Mouse (Mus musculus) limb, embryonic 10.5 days (tissue): ENCODE data around the gene Cxcl15. TPM values are rescaled to one million over a fixed set of nuclear protein-coding genes. Genes with fewer than 3 reads are reported as not detected.
A peak's percentile ranks its signal among the peaks of the same experiment; 100 is the strongest.

Experiments
- DNase-seq: peaks from one replicate; pipeline ENCODE4 v3.0.0-alpha.2; 2017; ENCODE audit warnings: low spot score
- H3K27ac ChIP-seq: fragments of 300-500 bp; sonication (generic); 2 replicates; pipeline ENCODE4 v1.5.1; 2016; ENCODE audit warnings: mild to moderate bottlenecking
- H3K27me3 ChIP-seq: fragments of 300-500 bp; sonication (generic); 2 replicates; pipeline ENCODE4 v1.6.1; 2016; ENCODE audit warnings: low read depth, mild to moderate bottlenecking; ENCODE audit not compliant: poor library complexity, severe bottlenecking
- H3K36me3 ChIP-seq: fragments of 300-500 bp; sonication (generic); 2 replicates; pipeline ENCODE4 v1.6.1; 2016; ENCODE audit warnings: mild to moderate bottlenecking, moderate library complexity
- H3K4me1 ChIP-seq: fragments of 300-500 bp; sonication (generic); 2 replicates; pipeline ENCODE4 v1.6.1; 2016
- H3K4me3 ChIP-seq: fragments of 300-500 bp; sonication (generic); 2 replicates; pipeline ENCODE4 v1.5.1; 2016; ENCODE audit warnings: mild to moderate bottlenecking, moderate library complexity
- H3K9me3 ChIP-seq: fragments of 300-500 bp; sonication (generic); replicated peaks from 2 replicates; pipeline ENCODE4 v1.6.1; 2016; ENCODE audit warnings: mild to moderate bottlenecking
- WGBS: fragments of 180-500 bp; shearing (Covaris S2); methylation state at CpG from one replicate; pipeline ENCODE4 v1.1.7; 2016; 5-methylcytosine and 5-hydroxymethylcytosine counted together
- polyA plus RNA-seq: library from polyadenylated mRNA; unstranded; fragments of >200 nt; fragmentation: Nextera tagmentation; extraction: Ambion mirVana; gene quantifications from 2 replicates; pipeline ENCODE4 v1.2.1, GENCODE M21; 2016

The Cxcl15 gene
- polyA plus RNA-seq: not detected in 2 replicates

DNA sequence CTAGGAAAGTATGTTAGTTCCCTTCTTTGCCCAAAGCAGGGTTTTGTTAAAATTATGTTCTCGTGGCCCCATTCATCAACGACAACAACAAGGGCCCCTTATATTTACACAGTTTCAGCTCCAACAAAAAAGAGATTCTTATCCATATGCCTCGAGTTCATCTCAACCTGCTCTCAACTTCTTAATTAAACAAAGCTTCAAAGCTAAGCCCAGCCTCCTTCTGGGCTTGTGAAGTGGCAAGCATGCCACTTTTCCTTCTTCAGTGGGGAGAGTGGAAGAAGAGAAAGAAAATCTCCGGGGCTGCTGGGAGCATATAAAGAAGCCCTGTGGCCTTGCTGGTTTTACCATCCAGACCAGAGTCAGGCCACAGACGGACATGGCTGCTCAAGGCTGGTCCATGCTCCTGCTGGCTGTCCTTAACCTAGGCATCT, at the start of gene Cxcl15:
Gene Cxcl15 (plus strand): TSS at position 340 of the 431 bp plus-strand sequence.
- Histone ChIP-seq H3K9me3 (no peaks in the 10 kb centered on the region), H3K27ac (no peak within 1 kb of the TSS), H3K4me3 (no peak within 1 kb of the TSS), H3K27me3 (no peaks in the 10 kb centered on the region), H3K36me3 (no peaks in the 10 kb centered on the region), H3K4me1 (peaks cover 15% of the 10 kb centered on the region)
- DNase-seq: no peak
- WGBS: 81% methylated on average over 5 of the region's 5 CpGs

DNA sequence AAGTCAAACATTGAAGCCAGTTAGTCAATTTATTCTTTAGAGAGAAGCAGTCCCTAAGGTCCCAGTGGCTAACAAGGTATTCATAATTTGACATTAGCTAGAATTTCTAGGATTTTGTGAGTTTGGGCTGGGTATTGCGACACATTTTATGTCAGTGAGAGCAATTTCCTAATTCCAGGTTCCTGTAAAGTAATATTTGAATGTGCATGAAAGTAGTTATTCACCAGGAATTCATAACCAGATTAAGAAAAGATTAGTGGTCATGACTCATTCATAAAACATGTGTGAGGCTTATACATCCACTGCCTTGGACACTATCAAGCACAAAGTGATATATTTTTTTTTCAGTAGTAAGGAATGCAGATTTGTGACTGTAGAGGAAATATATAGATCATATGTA, 40.4 kb upstream of the Cxcl15 start:
- no peak for DNase-seq
- Histone ChIP-seq H3K9me3 (no peaks in the 10 kb centered on the region), H3K4me1 (peaks cover 27% of the 10 kb centered on the region), H3K27ac (no peak overlapping the region), H3K4me3 (no peak overlapping the region), H3K36me3 (no peaks in the 10 kb centered on the region), H3K27me3 (peaks cover 11% of the 10 kb centered on the region)
- WGBS: 89% methylated on average over 1 of the region's 1 CpGs

DNA sequence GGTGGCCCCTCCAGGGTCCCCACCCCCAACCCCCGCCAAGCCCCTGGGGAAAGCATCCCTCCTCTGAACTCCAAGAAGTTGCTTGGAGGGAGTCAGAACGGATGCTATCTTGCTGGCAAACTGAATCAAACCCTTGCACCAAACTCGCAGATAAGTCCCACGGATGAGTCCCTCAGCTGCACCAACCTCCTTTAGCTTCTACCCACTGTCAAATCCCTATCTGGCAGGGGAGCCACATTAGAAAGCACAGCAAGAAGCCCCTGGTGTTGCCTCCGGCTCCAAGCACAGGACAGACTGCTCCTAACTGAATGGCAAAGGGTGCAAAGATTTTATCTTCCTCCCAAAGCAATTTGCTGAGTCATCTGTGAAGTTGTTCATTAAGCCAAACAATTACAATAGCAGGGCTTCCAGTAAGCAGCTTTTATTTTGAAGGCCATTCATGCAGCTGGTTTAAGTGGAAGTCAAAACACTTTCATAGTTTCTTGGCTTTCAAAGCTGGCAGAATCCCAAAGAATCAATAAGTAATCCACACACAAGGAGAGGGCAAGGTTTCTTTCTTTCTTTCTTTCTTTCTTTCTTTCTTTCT, 36.2 kb upstream of the Cxcl15 start:
- Histone ChIP-seq H3K36me3 (no peaks in the 10 kb centered on the region), H3K9me3 (no peaks in the 10 kb centered on the region), H3K4me1 (peaks cover 33% of the 10 kb centered on the region), H3K4me3 (no peak overlapping the region), H3K27me3 (peaks cover 35% of the 10 kb centered on the region), H3K27ac (no peak overlapping the region)
- DNase-seq: no peak
- 43% methylated on average over 5 of the region's 5 CpGs for WGBS

DNA sequence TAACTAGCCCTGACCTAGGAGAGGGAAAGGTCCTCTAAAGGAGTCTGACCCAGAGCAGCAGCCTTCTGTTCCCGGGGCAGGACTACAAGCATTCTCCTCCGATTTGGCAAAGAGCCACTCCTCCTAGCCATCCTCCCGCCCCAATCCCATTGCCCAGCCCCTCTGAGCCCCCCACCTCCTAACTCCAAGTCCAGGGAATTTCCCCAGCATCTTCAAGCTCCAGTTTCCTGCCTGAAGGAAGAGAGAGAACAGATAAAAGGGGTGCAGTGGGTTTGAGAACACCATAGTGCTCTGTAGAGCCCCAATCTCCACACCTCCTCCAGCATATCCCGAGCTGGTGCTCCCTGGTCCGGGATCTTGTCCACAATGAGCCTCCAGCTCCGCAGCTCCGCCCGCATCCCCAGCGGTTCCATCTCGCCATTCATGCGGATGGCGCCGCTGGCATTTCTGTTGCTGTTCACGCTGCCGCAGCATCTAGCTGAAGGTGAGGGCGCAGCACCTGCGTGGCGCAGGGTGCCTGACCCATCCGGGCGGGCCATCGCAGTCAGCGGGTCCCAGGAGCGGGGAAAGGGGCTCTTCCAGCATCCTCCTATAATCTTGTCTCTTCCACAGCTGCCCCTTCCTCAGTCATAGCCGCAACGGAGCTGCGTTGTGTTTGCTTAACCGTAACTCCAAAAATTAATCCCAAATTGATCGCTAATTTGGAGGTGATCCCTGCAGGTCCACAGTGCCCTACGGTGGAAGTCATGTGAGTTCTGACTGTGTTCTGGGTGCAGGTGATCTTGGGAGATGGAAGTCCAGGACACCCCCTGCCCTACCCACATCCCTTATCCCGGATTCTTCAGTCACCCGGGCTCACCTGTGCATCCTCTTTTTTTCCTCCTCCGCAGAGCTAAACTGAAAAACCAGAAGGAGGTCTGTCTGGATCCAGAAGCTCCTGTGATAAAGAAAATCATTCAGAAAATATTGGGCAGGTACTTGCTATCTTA, 35.0 kb upstream of the Cxcl15 start, which contains the start of gene Cxcl5:
Gene Cxcl5 (plus strand): TSS at position 284 of the 989 bp plus-strand sequence.
- peaks cover 33% of the 10 kb centered on the region for H3K4me1 ChIP-seq
- DNase-seq: peak; percentile 47
- peak within 1 kb of the TSS; percentile 51 for H3K4me3 ChIP-seq
- H3K9me3 ChIP-seq: no peaks in the 10 kb centered on the region
- 5% methylated on average over 32 of the region's 32 CpGs for WGBS
- H3K27ac ChIP-seq: peak within 1 kb of the TSS; percentile 30; the same call in 1 of the 2 replicates
- H3K27me3 ChIP-seq: peaks cover 35% of the 10 kb centered on the region
- H3K36me3 ChIP-seq: no peaks in the 10 kb centered on the region

DNA sequence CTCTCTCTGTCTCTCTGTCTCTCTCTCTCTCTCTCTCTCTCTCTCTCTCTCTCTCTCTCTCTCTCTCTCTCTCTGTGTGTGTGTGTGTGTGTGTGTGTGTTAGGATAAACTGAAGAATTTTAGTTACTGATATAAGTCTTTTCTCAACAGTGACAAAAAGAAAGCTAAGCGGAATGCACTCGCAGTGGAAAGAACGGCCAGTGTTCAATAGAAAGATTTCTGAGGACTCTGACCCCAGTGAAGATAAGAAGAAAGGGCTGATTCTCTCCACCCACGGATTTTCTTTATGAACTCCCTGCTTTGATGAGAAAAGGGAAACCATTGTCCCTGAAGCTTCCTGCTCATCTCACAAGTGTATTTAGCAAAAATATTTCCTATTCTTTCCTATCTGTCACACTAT, 34.0 kb upstream of the Cxcl15 start:
- no peaks in the 10 kb centered on the region for H3K9me3 ChIP-seq
- peaks cover 35% of the 10 kb centered on the region for H3K27me3 ChIP-seq
- H3K4me3 ChIP-seq: no peak overlapping the region
- no peak overlapping the region for H3K27ac ChIP-seq
- H3K4me1 ChIP-seq: peaks cover 33% of the 10 kb centered on the region
- no peaks in the 10 kb centered on the region for H3K36me3 ChIP-seq
- no peak for DNase-seq
- WGBS: 70% methylated on average over 4 of the region's 4 CpGs

DNA sequence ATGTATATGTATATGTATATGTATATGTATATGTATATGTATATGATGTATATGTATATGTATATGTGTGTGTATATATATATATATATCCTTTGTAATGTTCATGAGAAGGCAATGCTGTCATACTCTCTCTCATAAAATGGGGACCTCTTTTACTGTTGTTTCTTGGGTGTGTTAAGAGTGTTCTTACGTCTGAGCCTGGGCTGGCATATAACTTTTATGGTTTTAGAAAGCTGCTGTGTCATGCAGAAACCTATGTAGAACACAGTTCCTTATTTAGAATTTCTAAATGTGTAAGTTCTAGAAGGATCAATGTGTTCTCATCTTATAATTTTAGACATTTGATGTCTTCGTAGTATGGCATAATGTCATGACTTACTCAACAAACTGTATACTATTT, 33.5 kb upstream of the Cxcl15 start:
- no peaks in the 10 kb centered on the region for H3K36me3 ChIP-seq
- H3K4me1 ChIP-seq: peaks cover 34% of the 10 kb centered on the region
- peaks cover 35% of the 10 kb centered on the region for H3K27me3 ChIP-seq
- H3K4me3 ChIP-seq: no peak overlapping the region
- no peak for DNase-seq
- no peak overlapping the region for H3K27ac ChIP-seq
- no peaks in the 10 kb centered on the region for H3K9me3 ChIP-seq
- WGBS: 94% methylated on average over 2 of the region's 2 CpGs

DNA sequence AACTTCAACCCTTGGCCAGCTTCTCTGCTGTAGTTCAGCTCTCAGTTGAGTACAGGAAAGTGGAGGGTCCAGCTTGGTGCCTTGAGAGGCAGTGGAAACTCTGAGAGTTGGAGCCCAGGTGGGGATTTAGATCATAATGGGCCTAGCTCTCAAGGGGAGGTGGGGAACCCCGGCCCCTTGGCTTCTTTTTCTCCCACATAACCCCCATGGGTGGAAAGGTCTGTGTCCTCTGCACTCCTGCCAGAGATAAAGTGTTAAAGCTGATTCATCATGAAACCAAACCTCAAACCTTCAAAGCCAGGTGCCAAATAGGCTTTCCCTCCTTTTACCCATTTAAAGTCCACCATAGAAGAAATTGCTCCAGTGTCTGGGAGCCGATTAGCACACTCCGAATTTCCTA, 32.5 kb upstream of the Cxcl15 start:
- Histone ChIP-seq H3K27me3 (peaks cover 35% of the 10 kb centered on the region), H3K4me1 (peaks cover 28% of the 10 kb centered on the region)

DNA sequence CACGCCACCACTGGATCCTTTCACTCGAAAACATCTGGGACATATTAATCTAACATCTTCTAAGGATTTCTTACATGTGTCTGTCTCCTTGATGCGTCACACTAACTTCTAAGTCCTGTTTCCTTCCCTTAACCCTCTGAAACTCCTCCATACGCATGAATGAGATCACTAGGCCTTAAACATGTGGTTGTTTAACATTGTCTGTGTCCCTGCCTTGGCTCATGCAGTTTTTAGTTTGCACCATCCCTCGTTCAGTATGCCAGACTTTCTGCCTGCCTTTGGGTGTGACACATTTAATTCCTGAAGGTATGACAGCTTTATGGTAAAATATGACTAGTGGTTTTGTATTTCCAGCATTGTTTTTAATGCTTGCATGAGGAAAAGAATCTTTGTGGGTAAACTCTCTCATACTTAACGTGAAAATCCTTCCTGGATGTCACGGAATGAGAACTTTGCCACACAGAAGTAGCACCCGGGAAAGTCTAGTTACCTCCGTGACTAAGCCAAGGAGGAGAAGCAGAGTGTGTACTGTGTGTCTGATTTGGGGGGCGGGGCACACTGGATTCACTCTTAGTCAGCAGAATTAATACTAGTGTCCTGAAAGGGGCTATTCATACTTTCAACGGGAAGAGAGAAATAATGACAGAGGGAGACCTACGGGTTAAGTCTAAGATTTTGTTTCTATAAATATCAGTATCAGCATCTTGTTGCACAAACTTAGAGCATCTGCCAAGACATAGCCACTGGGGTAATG, 30.2 kb upstream of the Cxcl15 start:
- WGBS: 74% methylated on average over 12 of the region's 12 CpGs
- Histone ChIP-seq H3K4me1 (peaks cover 8% of the 10 kb centered on the region), H3K27ac (no peak overlapping the region), H3K27me3 (peaks cover 22% of the 10 kb centered on the region), H3K4me3 (no peak overlapping the region), H3K9me3 (no peaks in the 10 kb centered on the region), H3K36me3 (no peaks in the 10 kb centered on the region)
- DNase-seq: no peak

More for the DNA sequence above, 32.5 kb upstream of the Cxcl15 start:
- no peak overlapping the region for H3K27ac ChIP-seq
- H3K9me3 ChIP-seq: no peaks in the 10 kb centered on the region
- H3K36me3 ChIP-seq: no peaks in the 10 kb centered on the region
- H3K4me3 ChIP-seq: no peak overlapping the region
- no peak for DNase-seq
- 88% methylated on average over 3 of the region's 3 CpGs for WGBS

DNA sequence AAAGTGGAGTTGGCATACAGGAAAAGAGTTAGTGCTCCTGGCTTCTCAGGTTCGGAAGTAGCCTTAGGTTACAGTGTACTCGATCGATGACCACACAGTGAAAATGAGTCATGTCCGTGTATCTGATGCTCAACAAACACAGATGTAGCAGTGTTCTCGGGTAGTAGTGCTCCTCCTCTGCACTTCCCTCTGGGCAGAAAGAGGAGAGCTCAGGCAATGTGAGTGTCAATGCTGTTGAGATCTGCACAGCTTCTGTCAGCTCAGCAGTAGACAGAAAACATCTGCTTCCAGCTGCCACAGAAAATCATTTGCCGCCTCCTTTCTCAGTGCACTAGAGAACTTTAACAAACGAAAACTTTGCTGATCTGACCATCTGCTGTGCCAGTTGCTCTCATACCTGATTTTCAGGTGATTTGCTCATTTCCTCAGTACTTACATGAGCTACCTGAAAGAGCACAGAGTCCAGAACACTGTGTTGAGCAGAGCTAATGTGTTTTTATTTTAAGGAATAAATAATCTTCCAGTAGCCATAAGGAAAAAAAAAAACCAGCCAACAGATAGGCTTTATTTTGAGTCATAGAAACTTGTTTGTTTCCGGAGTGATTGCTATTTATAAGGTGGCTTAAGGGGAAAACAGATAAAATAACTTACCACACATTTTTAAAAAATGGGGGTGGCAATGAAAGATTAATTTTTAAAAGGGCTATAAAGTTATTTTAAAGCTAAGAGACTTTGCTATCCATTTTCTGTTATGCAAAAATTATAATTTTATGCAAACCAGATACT, 28.3 kb upstream of the Cxcl15 start:
- no peak for DNase-seq
- Histone ChIP-seq H3K4me1 (peaks cover 4% of the 10 kb centered on the region), H3K27me3 (peaks cover 8% of the 10 kb centered on the region; the same call in 1 of the 2 replicates), H3K4me3 (no peak overlapping the region), H3K36me3 (no peaks in the 10 kb centered on the region), H3K9me3 (no peaks in the 10 kb centered on the region), H3K27ac (no peak overlapping the region)
- WGBS: 72% methylated on average over 8 of the region's 8 CpGs

DNA sequence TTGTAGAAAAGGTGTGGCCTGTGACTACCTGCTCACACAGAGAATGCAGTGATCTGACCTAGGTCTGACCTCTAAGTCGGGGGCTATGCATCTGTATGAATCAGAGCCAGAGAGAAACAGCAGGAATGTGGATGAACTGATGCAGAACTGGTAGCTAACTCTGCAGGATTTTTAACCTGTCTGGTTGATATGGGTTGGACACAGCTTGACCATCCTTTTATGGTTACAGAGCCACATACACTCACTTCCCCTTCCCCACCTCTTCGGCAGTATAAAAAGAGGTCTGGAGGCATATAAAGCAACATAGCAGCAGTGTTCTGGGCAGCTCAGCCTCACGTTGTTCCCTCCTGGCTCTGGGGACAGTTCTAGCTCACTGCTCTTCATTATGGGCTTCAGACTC, 26.1 kb upstream of the Cxcl15 start, which contains the start of gene Ppbp:
Gene Ppbp (plus strand): TSS at position 301 of the 400 bp plus-strand sequence.
- H3K4me3 ChIP-seq: no peak within 1 kb of the TSS
- peaks cover 5% of the 10 kb centered on the region for H3K4me1 ChIP-seq
- no peaks in the 10 kb centered on the region for H3K27me3 ChIP-seq
- 68% methylated on average over 3 of the region's 3 CpGs for WGBS
- DNase-seq: no peak
- no peaks in the 10 kb centered on the region for H3K9me3 ChIP-seq
- H3K27ac ChIP-seq: no peak within 1 kb of the TSS
- no peaks in the 10 kb centered on the region for H3K36me3 ChIP-seq

DNA sequence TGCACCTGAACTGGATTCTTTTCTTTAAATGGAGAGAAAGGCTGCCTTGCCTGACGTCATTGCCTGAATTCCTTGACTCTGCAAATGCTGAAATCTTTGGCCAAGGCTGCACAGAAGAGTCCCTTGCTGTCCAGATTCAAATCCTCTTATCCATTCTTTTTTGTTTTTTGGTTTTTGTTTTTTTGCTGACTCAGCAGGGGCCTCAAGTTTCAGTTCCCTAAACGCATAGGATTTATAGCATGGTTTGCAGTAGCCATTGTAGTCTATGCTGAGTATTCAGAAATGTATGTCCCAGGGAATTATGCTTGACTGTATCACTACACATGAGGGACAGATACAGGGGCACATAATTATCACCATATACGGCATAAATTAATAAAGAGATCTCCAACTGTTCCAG, 23.0 kb upstream of the Cxcl15 start:
- 86% methylated on average over 3 of the region's 3 CpGs for WGBS
- no peaks in the 10 kb centered on the region for H3K36me3 ChIP-seq
- H3K27ac ChIP-seq: no peak overlapping the region
- no peaks in the 10 kb centered on the region for H3K27me3 ChIP-seq
- no peaks in the 10 kb centered on the region for H3K9me3 ChIP-seq
- DNase-seq: no peak
- peaks cover 2% of the 10 kb centered on the region; the same call in 1 of the 2 replicates for H3K4me1 ChIP-seq
- no peak overlapping the region for H3K4me3 ChIP-seq
